Mouse (Mus musculus) thymus, adult 2 months (tissue): Measurements from ENCODE around the gene Pax5.

Source experiments
- CTCF ChIP-seq: fragments of 200-500 bp; IDR thresholded peaks from 2 replicates; pipeline ENCODE4 v1.5.1; 2012; ENCODE audit warnings: mild to moderate bottlenecking, control low read depth, low read length, moderate library complexity, borderline replicate concordance; ENCODE audit not compliant: control insufficient read depth, poor library complexity, insufficient read depth; ENCODE audit errors: extremely low read depth
- POLR2A ChIP-seq: fragments of 200-500 bp; IDR thresholded peaks from 2 replicates; pipeline ENCODE4 v1.6.1; 2012; ENCODE audit warnings: mild to moderate bottlenecking, low read length, control low read depth, moderate library complexity; ENCODE audit not compliant: control insufficient read depth, poor library complexity, insufficient read depth; ENCODE audit errors: extremely low read depth

- TF ChIP-seq CTCF (no peak), POLR2A (no peak)
Measured at GRCm38 (mm10) chr4:44498156-44498555, 212.1 kb downstream of the Pax5 start.
